Mouse (Mus musculus): ENCODE results near the gene Nacc2. TPM values are rescaled to one million over a fixed set of nuclear protein-coding genes. Genes with fewer than 3 reads are reported as not detected.

The Nacc2 gene
- total RNA-seq, 2 experiments from 2014 or later = 42.8 to 46.3 TPM

GRCm38 (mm10) chr2:26056226-26056625, 66.8 kb downstream of the Nacc2 start:
- DNase-seq (ENCODE audit: low spot score in 2 of 2) = no peak

- no peak for DNase-seq (ENCODE audit: low spot score in 2 of 2)
Measured at GRCm38 (mm10) chr2:26055747-26056102, 67.3 kb downstream of the Nacc2 start.

- DNase-seq (ENCODE audit: low spot score in 2 of 2) = peak; percentile 72 to 76
Measured at GRCm38 (mm10) chr2:26055046-26055746, 67.8 kb downstream of the Nacc2 start.

GRCm38 (mm10) chr2:26052806-26053205, 70.2 kb downstream of the Nacc2 start:
- no peak for DNase-seq (ENCODE audit: low spot score in 2 of 2)

- DNase-seq (ENCODE audit: low spot score in 2 of 2) = no peak
Measured at GRCm38 (mm10) chr2:26048816-26049215, 74.2 kb downstream of the Nacc2 start.

- peak; percentile 47 to 58 for DNase-seq (ENCODE audit: low spot score in 2 of 2)
Measured at GRCm38 (mm10) chr2:26044216-26044615, 78.8 kb downstream of the Nacc2 start.

GRCm38 (mm10) chr2:26042603-26043002, 80.4 kb downstream of the Nacc2 start:
- no peak for DNase-seq (ENCODE audit: low spot score in 2 of 2)

GRCm38 (mm10) chr2:26041163-26041810, 81.7 kb downstream of the Nacc2 start:
- no peak for DNase-seq (ENCODE audit: low spot score in 2 of 2)

- peak; percentile 80 to 82 for DNase-seq (ENCODE audit: low spot score in 2 of 2)
Measured at GRCm38 (mm10) chr2:26039951-26040350, 83.1 kb downstream of the Nacc2 start.

- no peak for DNase-seq (ENCODE audit: low spot score in 2 of 2)
Measured at GRCm38 (mm10) chr2:26037386-26037785, 85.6 kb downstream of the Nacc2 start.

- no peak for DNase-seq (ENCODE audit: low spot score in 2 of 2)
Measured at GRCm38 (mm10) chr2:26034344-26035050, 88.5 kb downstream of the Nacc2 start.

GRCm38 (mm10) chr2:26030288-26030687, 92.7 kb downstream of the Nacc2 start:
- no peak for DNase-seq (ENCODE audit: low spot score in 2 of 2)

GRCm38 (mm10) chr2:26024138-26025075, 98.6 kb downstream of the Nacc2 start:
- DNase-seq (ENCODE audit: low spot score in 2 of 2) = peak; percentile 49 to 69

GRCm38 (mm10) chr2:26022626-26023025, 100.4 kb downstream of the Nacc2 start:
- no peak for DNase-seq (ENCODE audit: low spot score in 2 of 2)

GRCm38 (mm10) chr2:26022258-26022565, 100.8 kb downstream of the Nacc2 start:
- no peak for DNase-seq (ENCODE audit: low spot score in 2 of 2)

- peak; percentile 85 to 88 for DNase-seq (ENCODE audit: low spot score in 2 of 2)
Measured at GRCm38 (mm10) chr2:26021561-26022257, 101.3 kb downstream of the Nacc2 start, which contains the start of gene Ubac1. Gene Ubac1 (minus strand): TSS chr2:26021747.

- DNase-seq (ENCODE audit: low spot score in 2 of 2) = peak; percentile 53 to 63
Measured at GRCm38 (mm10) chr2:26020714-26021560, 102.1 kb downstream of the Nacc2 start.

GRCm38 (mm10) chr2:26019923-26020322, 103.1 kb downstream of the Nacc2 start:
- no peak for DNase-seq (ENCODE audit: low spot score in 2 of 2)

GRCm38 (mm10) chr2:26017326-26017725, 105.7 kb downstream of the Nacc2 start:
- DNase-seq (ENCODE audit: low spot score in 2 of 2) = no peak

GRCm38 (mm10) chr2:26013674-26014073, 109.3 kb downstream of the Nacc2 start:
- no peak for DNase-seq (ENCODE audit: low spot score in 2 of 2)

Measured in layer of hippocampus, postnatal 10 days (tissue).